Mouse (Mus musculus): ENCODE data around the gene Vps13c. TPM values are rescaled to one million over a fixed set of nuclear protein-coding genes. Genes with fewer than 3 reads are reported as not detected.

Gene Vps13c
- polyA plus RNA-seq, 1 experiment from 2014 or later = 5.0 TPM

Other genes with a start within 250 kb of the Vps13c start
- 0.15 and 0.19 TPM in 2 replicates for gene C2cd4b, start 81.0 kb upstream of the Vps13c start, polyA plus RNA-seq (2015; fragmentation: Nextera tagmentation; extraction: Ambion mirVana)
- 0.49 TPM in 1 of 2 replicates, not detected in the other for gene C2cd4a, start 8.1 kb upstream of the Vps13c start, polyA plus RNA-seq (2015; fragmentation: Nextera tagmentation; extraction: Ambion mirVana)

All from embryonic facial prominence, embryonic 13.5 days (tissue).